In genomic region chr4:86622116-86622515, GRCm38 (mm10) we compare ENCODE assay signal across 21 mouse cellular contexts. TPM values are rescaled to one million over a fixed set of nuclear protein-coding genes. Genes with fewer than 3 reads are reported as not detected.
DNase-seq lines count a peak whose midpoint lies in the region; ATAC-seq and TF ChIP-seq lines count a peak whose summit lies in the region.
"Had no signal": no experiment of that assay in that cellular context is flagged by ENCODE, and none has a peak within 500 bp of the region (broad histone marks: within the 10 kb centered on the region; RNA-seq: fewer than 3 reads in every experiment).

No protein-coding gene starts in this region.

- no peak overlapping the region for H3K4me2 ChIP-seq in kidney, postnatal 0 days (ENCODE audit: low read length)
- no peak overlapping the region for H3K4me2 ChIP-seq in lung, postnatal 0 days (replicated peaks; ENCODE audit: low read depth, low read length)
- H3K4me2 ChIP-seq: embryonic facial prominence, embryonic 13.5 days; embryonic facial prominence, embryonic 15.5 days; forebrain, embryonic 12.5 days had no signal

- ATAC-seq in kidney, postnatal 0 days (replicated peaks; ENCODE audit: low FRiP score, low read depth): no peak
- no peak for ATAC-seq in lung, postnatal 0 days
- ATAC-seq: forebrain, embryonic 14.5 days; forebrain, embryonic 16.5 days had no signal

- peak; percentile 6 for DNase-seq in kidney, postnatal 0 days (ENCODE audit: low spot score)
- no peak for DNase-seq in kidney, postnatal 10 days
- DNase-seq in lung, postnatal 0 days (ENCODE audit: low spot score): peak; percentile 13
- no peak for DNase-seq in lung, postnatal 4 days
- peak; percentile 65 for DNase-seq in NIH3T3 (ENCODE audit: low read depth)
- DNase-seq in gastrocnemius, postnatal 36 days: no peak
- DNase-seq: adrenal gland, adult 8-10 months; adrenal gland, postnatal 14 days; adrenal gland, postnatal 36 days; cerebellum, adult 11-12 months; cerebellum, adult 2 months; cerebellum, adult 9-10 months; cerebellum, postnatal 10 days; cerebellum, postnatal 25 days had no signal

- H3K27me3 ChIP-seq in kidney, postnatal 0 days (ENCODE audit: insufficient read depth, low read length): no peaks in the 10 kb centered on the region
- no peaks in the 10 kb centered on the region for H3K27me3 ChIP-seq in lung, postnatal 0 days (replicated peaks; ENCODE audit: insufficient read depth, low read length)
- H3K27me3 ChIP-seq: embryonic facial prominence, embryonic 13.5 days; embryonic facial prominence, embryonic 15.5 days; forebrain, embryonic 12.5 days had no signal

- no peaks in the 10 kb centered on the region for H3K4me1 ChIP-seq in kidney, postnatal 0 days (replicated peaks; ENCODE audit: insufficient read depth, low read length)
- no peaks in the 10 kb centered on the region for H3K4me1 ChIP-seq in lung, postnatal 0 days (ENCODE audit: insufficient read depth, low read depth, low read length)
- H3K4me1 ChIP-seq: embryonic facial prominence, embryonic 13.5 days; embryonic facial prominence, embryonic 15.5 days; forebrain, embryonic 10.5 days; forebrain, embryonic 12.5 days had no signal

- intact Hi-C loops in gastrocnemius, postnatal 36 days (cut with DNase I): no loop called here

- TF ChIP-seq EP300 in lung, postnatal 0 days (IDR thresholded peaks at IDR 0.05): no peak

- TF ChIP-seq CTCF in kidney, postnatal 0 days (IDR thresholded peaks at IDR 0.05; ENCODE audit: low read depth): no peak
- no peak for TF ChIP-seq CTCF in lung, postnatal 0 days (IDR thresholded peaks at IDR 0.05)

- H3K9me3 ChIP-seq in kidney, postnatal 0 days (replicated peaks; ENCODE audit: low read length): no peaks in the 10 kb centered on the region
- no peaks in the 10 kb centered on the region for H3K9me3 ChIP-seq in lung, postnatal 0 days (ENCODE audit: low read length)
- H3K9me3 ChIP-seq: embryonic facial prominence, embryonic 13.5 days; embryonic facial prominence, embryonic 15.5 days; forebrain, embryonic 10.5 days; forebrain, embryonic 12.5 days had no signal

- 50% methylated on average over 3 of the region's 3 CpGs for whole genome bisulfite sequencing in kidney, postnatal 0 days
- WGBS in lung, postnatal 0 days: 37% methylated on average over 3 of the region's 3 CpGs

- H3K27ac ChIP-seq in kidney, postnatal 0 days: no peak overlapping the region
- no peak overlapping the region for H3K27ac ChIP-seq in lung, postnatal 0 days (ENCODE audit: low read length)
- H3K27ac ChIP-seq: embryonic facial prominence, embryonic 13.5 days; embryonic facial prominence, embryonic 15.5 days; forebrain, embryonic 10.5 days; forebrain, embryonic 12.5 days had no signal

- no peak overlapping the region for H3K4me3 ChIP-seq in kidney, postnatal 0 days (replicated peaks; ENCODE audit: low read depth, low read length)
- H3K4me3 ChIP-seq in lung, postnatal 0 days (ENCODE audit: low read depth, low read length): no peak overlapping the region
- H3K4me3 ChIP-seq: embryonic facial prominence, embryonic 13.5 days; embryonic facial prominence, embryonic 15.5 days; erythroblast, embryonic 14.5 days; forebrain, embryonic 10.5 days; forebrain, embryonic 12.5 days had no signal

- no peaks in the 10 kb centered on the region for H3K36me3 ChIP-seq in kidney, postnatal 0 days (ENCODE audit: insufficient read depth, low read length)
- H3K36me3 ChIP-seq in lung, postnatal 0 days (ENCODE audit: insufficient read depth, low read length): no peaks in the 10 kb centered on the region
- H3K36me3 ChIP-seq: embryonic facial prominence, embryonic 13.5 days; embryonic facial prominence, embryonic 15.5 days; forebrain, embryonic 10.5 days; forebrain, embryonic 12.5 days had no signal

- no peak overlapping the region for H3K9ac ChIP-seq in kidney, postnatal 0 days (ENCODE audit: low read depth, low read length)
- no peak overlapping the region for H3K9ac ChIP-seq in lung, postnatal 0 days (replicated peaks; ENCODE audit: low read depth)
- H3K9ac ChIP-seq: embryonic facial prominence, embryonic 13.5 days; embryonic facial prominence, embryonic 15.5 days; forebrain, embryonic 12.5 days had no signal

RNA-seq across cellular contexts. Expression of gene Haus6, which starts 10.3 kb away (rescaled TPM):
- 8.9 and 10.6 TPM in 2 replicates for polyA plus RNA-seq in kidney, postnatal 0 days (2015; fragmentation: Nextera tagmentation; extraction: Ambion mirVana)
- 4.7 and 5.3 TPM in 2 replicates for polyA plus RNA-seq in lung, postnatal 0 days (2015; fragmentation: Nextera tagmentation; extraction: Ambion mirVana)
- total RNA-seq in gastrocnemius, postnatal 36 days (2021): 1 to 10 TPM; 4.6 to 5.7 TPM

RNA-seq across cellular contexts. Expression of gene Rraga, which starts 46.6 kb away (rescaled TPM):
- 80.3 and 86.3 TPM in 2 replicates for polyA plus RNA-seq in kidney, postnatal 0 days (2015; fragmentation: Nextera tagmentation; extraction: Ambion mirVana)
- polyA plus RNA-seq in lung, postnatal 0 days (2015; fragmentation: Nextera tagmentation; extraction: Ambion mirVana): 57.3 and 60.0 TPM in 2 replicates
- total RNA-seq in gastrocnemius, postnatal 36 days (2021): 10 to 100 TPM; 43.1 to 48.5 TPM

RNA-seq across cellular contexts. Expression of gene Plin2, which starts 47.7 kb away (rescaled TPM):
- 64.5 and 68.9 TPM in 2 replicates for polyA plus RNA-seq in kidney, postnatal 0 days (2015; fragmentation: Nextera tagmentation; extraction: Ambion mirVana)
- 220 and 252 TPM in 2 replicates for polyA plus RNA-seq in lung, postnatal 0 days (2015; fragmentation: Nextera tagmentation; extraction: Ambion mirVana)
- total RNA-seq in gastrocnemius, postnatal 36 days (2021): 10 to 100 TPM; 51.7 to 54.1 TPM

Comparison
In these comparisons a context has a peak if more than half of its experiments do, and no peak if none do; other contexts are left out.
1. DNase-seq: peak in kidney, postnatal 0 days (single experiment), lung, postnatal 0 days (single experiment) and NIH3T3 (single experiment); none in kidney, postnatal 10 days (single experiment), lung, postnatal 4 days (0 of 2) and gastrocnemius, postnatal 36 days (0 of 2).